Mouse (Mus musculus): ENCODE results near the gene Trim47. TPM values are rescaled to one million over a fixed set of nuclear protein-coding genes. Genes with fewer than 3 reads are reported as not detected.
"Not testable (repeated sequence)": the region's sequence is repeated elsewhere in the genome, so short reads cannot be mapped to it uniquely, and the experiment has no call there.

Trim47 gene
- total RNA-seq, 2 experiments from 2014 or later, result 7.0 to 9.6 TPM

DNA sequence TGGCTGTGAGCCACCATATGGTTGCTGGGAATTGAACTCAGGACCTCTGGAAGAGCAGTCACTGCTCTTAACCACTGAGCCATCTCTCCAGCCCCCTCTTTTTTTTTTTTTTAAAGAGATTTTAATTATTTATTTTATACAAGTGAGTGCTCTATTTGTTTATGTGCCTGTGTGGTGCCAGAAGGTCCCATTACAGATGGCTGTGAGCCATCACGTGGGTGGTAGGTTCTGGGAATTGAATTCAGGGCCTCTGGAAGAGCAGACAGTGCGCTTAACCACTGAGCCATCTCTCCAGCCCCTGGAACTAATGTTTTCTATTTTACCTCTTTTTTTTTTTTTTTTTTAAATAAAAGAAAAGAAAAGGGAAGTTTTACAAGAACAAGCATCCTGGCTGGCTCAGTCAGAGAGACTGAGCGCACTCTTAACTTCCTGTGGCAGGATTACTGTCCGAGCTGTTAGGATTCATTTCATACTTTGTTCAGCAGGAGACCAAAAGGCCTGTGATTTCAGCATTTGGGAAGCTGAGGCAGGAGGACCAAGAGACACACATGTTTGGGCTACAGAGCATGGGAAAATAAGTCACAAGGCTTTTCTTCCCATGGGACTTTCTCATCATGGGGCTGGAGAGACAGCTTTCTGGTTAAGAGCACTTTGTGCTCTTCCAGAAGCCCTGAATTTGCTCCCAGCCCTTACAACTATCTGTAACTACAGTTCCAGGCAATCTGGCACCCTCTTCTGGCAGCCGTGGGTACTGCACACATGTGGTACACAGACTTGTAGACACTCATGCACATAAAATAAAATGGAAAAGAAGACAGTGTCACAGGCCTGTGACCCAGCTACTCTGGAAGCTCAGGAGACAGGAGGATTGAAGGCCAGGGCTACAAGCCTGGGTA, 30.5 kb downstream of the Trim47 start:
- no peak for DNase-seq (ENCODE audit: low spot score in 2 of 2)
- intact Hi-C loops (cut with DNase I), result no loop called here

DNA sequence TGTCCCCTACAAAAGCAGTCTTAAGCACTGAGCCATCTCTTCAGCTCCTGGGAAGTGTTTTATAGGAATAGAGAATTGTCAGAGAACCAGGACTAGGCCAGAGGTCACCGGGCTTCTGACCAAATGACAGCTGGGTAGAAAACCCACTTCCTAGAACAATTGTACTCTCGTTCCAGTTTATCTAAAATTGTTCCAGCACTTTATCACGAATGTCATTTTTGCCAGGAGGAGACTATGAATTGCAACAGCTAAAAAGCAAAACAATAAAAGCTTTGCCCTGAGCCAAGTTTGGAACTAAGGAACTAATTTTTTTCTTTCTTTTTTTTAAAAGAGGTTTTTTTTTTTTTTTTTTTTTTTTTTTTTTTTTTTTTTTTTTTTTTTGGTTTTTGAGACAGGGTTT, 31.4 kb downstream of the Trim47 start:
- DNase-seq (ENCODE audit: low spot score in 2 of 2), result no peak
- intact Hi-C loops (cut with DNase I), result no loop called here

DNA sequence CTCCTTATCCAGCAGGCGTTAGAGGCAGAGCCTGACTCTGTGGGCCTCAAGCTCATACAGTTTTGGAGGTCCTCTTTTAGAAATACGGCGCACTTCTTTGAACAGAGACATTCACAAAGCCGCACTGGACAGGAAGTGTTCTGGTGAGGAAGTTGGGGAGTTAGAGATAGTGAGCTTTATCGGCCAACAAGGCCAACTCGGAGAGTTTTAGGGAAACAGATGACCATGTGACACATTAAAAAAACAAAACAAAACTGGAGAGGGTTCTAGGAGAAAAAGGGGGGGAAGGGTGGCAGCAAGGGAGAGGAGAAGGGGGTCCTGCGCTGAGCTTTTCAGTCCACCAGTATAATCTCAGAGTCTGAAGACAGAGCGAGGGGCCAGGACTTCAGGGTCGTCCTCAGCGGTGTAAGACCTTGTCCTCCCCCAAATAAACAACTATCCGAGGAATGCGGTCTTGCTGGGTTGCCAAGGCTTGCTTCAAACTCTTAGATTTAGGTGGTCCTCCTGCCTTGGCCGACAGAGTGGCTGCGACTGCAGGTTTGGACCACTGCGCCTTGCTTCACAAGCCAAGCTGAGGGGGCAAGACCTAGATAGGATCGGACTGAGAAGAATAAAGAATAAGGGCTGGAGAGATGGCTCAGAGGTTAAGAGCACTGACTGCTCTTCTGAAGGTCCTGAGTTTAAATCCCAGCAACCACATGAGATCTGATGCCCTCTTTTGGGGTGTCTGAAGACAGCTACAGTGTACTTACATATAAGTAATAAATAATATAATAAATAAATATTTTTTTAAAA, 33.0 kb downstream of the Trim47 start:
- intact Hi-C loops (cut with DNase I), result no loop called here

DNA sequence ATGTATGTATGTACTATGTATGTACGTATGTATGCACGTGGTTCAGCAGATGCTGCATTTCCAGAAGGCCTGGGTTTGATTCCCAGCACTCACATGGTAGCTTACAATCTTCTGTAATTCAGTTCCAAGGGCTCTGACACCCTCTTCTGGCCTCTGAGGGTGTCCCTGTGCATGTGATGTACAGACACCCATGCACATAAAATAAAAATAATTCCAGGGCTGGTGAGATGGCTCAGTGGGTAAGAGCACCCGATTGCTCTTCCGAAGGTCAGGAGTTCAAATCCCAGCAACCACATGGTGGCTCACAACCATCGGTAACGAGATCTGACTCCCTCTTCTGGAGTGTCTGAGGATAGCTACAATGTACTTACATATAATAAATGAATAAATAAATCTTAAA, 34.1 kb downstream of the Trim47 start:
- intact Hi-C loops (cut with DNase I), result not testable (repeated sequence)

More for the DNA sequence above, 33.0 kb downstream of the Trim47 start:
- DNase-seq (ENCODE audit: low spot score in 2 of 2), result no peak

DNA sequence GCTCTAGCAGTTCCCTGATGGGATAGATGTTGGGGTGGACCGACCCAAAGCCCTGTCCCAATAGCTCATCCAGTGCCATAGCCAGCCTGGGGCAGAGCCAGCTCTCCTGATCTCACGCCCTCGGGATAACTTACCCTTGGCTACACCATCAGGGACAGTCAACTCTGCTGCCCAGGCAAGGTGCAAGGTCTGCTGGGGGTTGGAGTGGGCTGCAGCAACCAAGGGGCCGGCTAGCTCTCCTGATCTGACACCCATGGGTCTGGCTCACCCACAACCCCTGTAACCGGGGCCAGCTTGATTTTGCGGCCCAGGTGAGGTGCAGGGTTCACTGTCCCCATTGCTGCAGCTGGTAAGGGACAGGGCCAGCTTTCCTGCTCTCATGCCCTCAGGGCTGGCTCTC, 35.4 kb downstream of the Trim47 start:
- DNase-seq (ENCODE audit: low spot score in 2 of 2), result no peak
- intact Hi-C loops (cut with DNase I), result no loop called here

More for the DNA sequence above, 34.1 kb downstream of the Trim47 start:
- not testable (repeated sequence) for DNase-seq (ENCODE audit: low spot score in 2 of 2)

DNA sequence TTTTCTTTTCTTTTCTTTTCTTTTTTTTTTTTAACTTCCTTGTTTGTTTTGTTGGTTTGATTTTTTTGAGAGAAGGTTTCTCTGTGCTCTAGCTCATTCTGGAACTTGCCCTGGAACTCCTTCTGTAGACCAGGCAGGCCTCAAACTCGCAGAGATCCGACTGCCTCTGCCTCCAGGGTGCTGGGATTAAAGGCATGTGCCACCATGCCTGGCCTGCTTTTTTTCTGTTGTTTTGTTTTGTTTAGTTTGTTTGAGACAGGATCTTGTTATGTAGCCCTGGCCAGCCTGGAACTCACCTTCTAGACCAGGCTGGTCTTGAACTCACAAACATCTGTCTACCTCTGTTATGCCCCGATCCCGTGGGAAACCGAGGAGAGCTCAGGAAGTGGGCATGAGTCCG, 37.5 kb downstream of the Trim47 start:
- DNase-seq (ENCODE audit: low spot score in 2 of 2), result no peak
- intact Hi-C loops (cut with DNase I), result no loop called here

DNA sequence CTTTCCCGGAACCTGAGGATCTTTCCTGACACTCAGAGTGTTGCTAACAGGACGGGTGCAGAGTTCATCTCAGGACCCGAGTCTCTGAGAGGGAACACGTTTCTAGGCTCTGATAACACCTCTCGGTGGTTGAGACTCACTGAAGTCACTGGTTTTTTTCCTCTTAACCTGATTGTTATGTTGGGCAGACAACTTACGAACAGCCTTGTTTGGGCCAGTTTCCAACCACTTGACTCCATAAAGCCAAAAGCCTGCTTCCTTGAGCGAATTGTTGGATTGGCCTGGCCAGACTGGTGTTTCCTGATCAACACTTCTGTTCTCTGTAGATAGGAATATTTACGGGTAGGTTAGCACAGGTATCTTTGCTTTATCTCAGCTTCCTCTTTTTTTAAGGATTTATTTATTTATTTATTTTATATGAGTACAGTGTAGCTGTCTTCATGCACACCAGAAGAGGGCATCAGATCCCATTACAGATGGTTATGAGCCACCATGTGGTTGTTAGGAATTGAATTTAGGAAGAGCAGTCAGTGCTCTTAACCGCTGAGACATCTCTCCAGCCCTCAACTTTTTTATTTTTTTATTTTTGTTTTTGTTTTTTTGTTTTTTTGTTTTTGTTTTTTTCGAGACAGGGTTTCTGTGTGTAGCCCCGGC, 38.1 kb downstream of the Trim47 start:
- intact Hi-C loops (cut with DNase I), result no loop called here
- no peak for DNase-seq (ENCODE audit: low spot score in 2 of 2)

DNA sequence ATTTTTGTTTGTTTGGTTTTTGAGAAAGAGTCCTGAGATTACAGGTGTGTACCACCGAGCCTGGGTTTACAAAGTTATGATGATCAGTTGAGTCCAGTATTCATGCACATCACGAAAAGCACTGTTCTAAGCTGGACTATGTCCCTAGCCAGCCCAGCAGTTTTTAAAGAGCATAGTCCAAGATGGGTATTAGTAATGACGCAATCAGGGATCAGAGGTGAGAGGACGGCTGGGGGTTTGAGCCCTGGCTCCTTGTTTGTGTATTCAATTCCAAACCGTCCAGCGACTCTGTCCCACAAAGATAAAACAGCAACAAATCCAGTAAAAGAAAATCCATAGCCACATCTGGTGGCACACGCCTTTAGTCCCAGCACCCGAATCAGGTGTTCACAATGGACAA, 38.8 kb downstream of the Trim47 start:
- DNase-seq (ENCODE audit: low spot score in 2 of 2), result no peak
- intact Hi-C loops (cut with DNase I), result no loop called here

DNA sequence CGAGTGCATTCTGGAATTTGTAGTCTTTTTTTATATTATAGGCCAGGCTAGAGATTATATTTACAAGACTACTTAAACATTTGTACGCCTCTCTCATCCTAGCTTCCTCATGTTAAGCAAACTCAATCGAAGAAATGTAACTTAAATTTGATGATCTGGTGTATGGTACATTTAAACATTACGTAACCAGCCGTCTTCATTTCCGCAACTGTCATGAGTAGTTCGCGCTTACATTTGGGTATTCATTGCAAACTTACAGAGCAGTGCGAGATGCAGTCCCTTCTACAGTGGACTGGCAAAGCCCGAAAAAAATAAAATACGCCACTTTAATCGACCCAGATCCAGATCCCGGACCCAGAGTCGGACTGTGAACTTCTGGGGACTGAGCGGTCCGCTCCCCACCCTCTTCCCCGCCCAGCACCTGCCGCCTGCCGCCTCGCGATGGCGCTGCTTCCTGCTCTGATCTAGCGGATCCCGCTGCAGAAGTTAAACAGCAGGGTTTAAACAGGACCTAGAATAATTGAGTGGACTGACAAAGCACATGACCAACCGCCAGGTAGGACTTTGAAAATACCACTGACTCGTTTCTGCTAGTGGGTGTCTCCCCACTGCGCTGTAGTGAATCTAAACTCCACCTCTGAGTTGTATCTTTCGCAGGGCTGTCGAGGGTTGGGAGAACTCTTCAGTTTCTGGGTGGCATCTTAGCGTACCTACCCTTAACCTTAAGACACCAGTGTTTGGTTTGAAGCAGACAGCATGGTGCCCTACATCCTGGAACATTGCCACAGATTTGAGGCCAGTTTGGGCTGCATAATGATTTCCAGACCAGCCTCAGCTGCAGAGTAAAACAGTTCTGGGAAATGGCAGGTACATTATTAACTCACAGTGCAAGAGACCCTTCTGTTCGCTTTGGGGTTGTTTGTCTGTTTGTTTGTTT, 39.5 kb downstream of the Trim47 start:
- DNase-seq (ENCODE audit: low spot score in 2 of 2), result peak; percentile 79 to 82

DNA sequence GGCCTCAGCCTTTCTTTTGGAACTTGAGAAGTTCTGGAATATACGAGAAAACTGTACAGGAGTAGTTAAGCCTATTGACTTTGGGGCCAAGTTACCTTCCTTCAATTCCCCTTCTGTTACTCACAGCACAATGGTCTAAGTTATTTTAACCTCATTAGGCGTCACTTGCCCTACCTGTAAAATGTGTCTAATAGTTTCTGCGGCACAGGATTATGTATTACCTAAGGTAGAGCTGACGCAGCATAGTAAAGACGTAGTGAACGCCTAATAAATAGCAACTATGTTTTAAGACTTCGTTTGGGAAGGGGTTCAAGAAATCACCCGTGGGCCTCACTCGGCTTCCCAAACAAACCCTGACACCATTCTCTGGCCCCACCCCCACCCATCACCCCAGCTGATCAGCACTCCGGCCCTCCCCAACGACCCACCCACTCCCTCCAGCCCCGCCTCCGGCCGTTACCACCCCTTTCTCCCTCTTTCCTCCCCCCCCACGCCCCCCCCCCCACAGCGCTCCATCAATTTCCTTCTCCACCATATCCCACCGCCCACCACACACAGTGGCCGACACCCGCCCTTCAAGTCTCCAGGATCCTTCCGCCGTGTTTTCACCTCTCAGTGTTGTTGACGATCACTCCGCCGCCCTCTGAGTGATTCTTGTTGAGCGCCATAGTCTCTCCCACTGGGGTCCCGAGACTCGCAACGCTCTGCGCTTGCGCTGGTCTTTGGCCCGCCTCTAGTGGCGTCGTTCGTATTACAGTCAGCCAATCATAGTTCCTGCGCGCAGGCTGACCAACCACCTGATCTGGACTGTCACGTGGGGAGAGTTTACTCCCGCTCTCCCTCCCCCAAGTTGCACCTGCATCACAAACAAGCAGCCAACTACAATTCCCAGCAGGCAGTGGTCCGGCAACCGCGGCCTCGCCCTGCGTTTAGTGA, 40.5 kb downstream of the Trim47 start, which contains the start of gene Wbp2:
Gene Wbp2, minus strand, starts transcription at position 738 of the 936 bp plus-strand sequence.
- DNase-seq (ENCODE audit: low spot score in 2 of 2), result peak; percentile 96 to 97
- intact Hi-C loops (cut with DNase I), result loop anchor here (1.0 to 2.0 kb wide), 3 partner anchors 44 to 56 kb away; partner anchors contain the start of genes Mrpl38 and Unk

More for the DNA sequence above, 39.5 kb downstream of the Trim47 start:
- intact Hi-C loops (cut with DNase I), result loop anchor here (1.0 to 2.0 kb wide), 3 partner anchors 43 to 57 kb away; partner anchors contain the start of genes Mrpl38 and Unk

DNA sequence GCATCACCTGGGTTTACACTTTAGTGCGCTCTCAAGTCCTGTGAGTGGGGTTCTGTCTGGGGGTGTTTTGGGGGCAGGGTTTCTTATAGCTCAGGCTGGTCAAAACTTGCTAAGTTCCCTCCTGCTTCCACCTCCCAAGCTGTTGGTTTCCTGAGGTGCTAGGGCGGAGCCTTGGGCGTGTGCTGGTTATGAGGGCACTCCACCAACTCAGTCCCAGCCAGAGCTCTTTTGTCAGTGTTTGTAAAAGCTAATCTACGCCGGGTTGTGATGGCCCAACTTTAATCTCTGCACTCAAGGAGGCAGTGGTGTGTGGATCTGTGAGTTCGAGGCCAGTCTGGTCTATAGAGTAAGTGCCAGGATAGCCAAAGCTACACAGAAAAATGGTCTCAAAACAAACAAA, 42.8 kb downstream of the Trim47 start:
- intact Hi-C loops (cut with DNase I), result no loop called here
- DNase-seq (ENCODE audit: low spot score in 2 of 2), result no peak

DNA sequence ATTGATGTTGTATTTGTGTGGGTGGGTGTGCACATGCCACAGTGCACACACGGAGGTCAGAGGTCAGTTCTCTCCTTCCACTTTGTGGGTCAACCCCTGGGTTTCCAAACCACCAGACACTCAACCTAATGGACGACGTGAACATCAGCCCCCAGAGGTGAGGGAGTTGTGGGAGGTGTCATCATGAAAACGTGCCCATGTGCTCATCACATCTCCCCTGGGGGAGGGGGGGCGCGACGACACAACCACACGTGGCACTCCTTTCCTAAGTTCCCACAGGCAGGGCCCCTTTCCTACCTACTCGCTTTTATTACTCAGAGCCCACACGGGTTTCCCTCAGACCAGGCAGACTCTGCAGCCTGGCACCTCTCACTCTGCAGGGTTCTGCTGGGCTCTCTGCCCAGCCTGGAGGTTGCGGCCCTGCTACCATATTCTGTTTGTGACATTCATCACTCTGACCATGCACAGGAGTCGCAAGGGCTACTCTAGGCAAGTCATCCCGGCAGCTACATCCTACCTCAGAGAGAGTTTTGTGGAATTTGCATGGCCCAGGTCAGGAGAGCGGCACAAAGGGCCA, 43.8 kb downstream of the Trim47 start:
- intact Hi-C loops (cut with DNase I), result no loop called here

DNA sequence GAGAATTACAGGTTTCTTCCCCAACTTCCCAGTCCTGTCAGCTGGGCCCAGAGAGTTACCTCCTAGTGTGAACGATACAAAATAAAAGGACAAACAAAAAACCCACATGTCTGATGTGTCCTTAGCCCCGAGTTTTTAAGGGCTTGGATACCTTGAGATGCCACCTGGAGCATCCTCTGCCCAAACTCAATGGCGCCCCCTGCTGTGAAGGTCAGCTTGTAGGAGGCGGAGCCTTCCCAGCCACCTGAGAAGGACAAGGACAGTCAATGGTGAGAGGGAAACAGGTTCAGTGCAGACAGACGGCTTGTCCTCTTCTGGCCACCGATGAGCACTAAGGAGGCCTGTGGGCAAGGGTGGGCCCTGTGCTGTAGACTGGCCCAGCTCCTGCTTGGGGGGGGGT, 45.9 kb downstream of the Trim47 start:
- intact Hi-C loops (cut with DNase I), result no loop called here
- peak in 1 of 2 experiments; percentile 29 for DNase-seq (ENCODE audit: low spot score in 2 of 2)

More for the DNA sequence above, 43.8 kb downstream of the Trim47 start:
- no peak for DNase-seq (ENCODE audit: low spot score in 2 of 2)

DNA sequence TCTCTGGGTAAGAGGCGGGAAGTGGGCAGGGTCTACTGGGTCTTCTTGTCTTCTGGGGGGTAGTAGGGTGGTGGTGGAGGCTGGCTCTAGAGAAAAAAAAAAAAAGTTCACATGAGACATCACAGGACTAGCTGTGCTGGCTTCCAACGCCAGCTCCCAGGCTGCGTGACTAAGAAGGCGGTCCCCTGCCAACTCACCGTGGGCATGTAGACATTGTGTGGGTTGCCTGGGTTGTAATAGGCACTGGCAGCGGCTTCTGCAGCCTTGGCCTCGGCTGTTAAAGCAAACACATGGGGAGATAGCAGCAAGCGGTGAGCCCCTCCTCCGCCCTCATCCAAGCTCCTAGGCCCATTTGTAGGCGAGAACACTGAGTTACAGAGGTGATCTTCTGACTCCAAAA, 47.5 kb downstream of the Trim47 start:
- intact Hi-C loops (cut with DNase I), result no loop called here
- DNase-seq (ENCODE audit: low spot score in 2 of 2), result peak; percentile 84 to 87

DNA sequence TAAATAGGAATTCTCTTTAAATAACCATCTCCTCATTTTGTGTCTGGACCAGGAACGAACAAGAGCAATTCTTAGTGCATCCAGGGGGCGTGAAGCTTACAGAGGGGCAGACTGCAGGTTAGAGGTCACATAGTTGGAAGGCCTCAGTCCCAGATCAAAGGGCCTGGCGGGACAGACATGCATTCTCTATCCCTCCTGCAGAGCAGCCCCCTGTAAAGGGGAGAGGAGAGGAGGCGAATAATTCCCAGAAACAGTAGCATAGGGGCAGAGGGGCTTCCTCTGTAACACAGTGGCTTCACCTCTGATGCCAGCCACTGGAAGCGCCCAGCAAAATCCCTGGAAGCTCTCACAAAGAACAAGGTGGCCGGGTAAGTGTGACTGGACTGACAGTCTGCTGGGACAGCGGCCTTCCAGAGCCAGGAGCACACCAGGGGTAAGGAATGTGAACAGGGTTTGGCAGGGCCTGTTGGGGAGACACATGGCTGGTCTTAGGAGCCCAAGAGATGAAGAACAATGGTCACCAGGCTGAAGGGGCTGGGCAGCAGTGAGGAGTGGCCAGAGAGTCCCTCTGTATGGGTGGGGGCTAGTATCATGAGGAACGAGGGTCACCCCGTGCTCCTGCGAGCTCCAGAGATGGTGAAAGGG, 48.2 kb downstream of the Trim47 start:
- intact Hi-C loops (cut with DNase I), result no loop called here

DNA sequence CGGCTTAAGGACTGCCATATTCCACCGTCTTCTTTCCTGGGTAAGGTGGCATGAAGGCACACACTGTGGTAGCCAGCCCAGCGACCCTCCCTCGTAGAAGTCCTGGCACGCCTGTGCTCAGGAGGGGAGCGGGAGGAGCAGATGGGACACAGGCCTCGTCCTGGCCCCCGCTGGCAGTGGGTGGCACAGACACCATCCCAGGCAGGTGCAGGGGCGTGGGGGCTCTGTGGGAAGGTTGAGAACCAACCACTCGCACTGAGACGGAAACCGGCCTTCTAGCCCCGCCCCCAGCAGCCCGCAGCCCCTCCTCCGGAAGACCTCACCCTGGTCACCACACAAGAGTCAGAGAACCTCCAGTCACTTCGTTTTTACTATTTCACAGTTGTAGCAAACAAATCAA, 48.8 kb downstream of the Trim47 start:
- intact Hi-C loops (cut with DNase I), result no loop called here
- DNase-seq (ENCODE audit: low spot score in 2 of 2), result peak in 1 of 2 experiments; percentile 42

More for the DNA sequence above, 48.2 kb downstream of the Trim47 start:
- DNase-seq (ENCODE audit: low spot score in 2 of 2), result peak in 1 of 2 experiments; percentile 5

Measured in left cerebral cortex, postnatal 36 days (tissue).